Mouse (Mus musculus) ES-Bruce4 (cell line): ENCODE measurements at regions not wholly inside any gene's neighbourhood (a gene's known extent, or its start where the extent isn't known, plus 50 kb on each side); places are given as distances from the start of the nearest gene placed in this dataset.
A peak's percentile ranks its signal among the peaks of the same experiment; 100 is the strongest.

Source experiments
- H3K27ac ChIP-seq: 2 replicates; pipeline ENCODE4 v1.5.1; 2012; ENCODE audit warnings: low read length, inconsistent platforms; ENCODE audit not compliant: insufficient read depth
- H3K27me3 ChIP-seq: 2 replicates; pipeline ENCODE4 v1.6.1; 2012; ENCODE audit warnings: mild to moderate bottlenecking, low read length, inconsistent platforms; ENCODE audit not compliant: control insufficient read depth, poor library complexity, insufficient read depth, severe bottlenecking
- H3K36me3 ChIP-seq: 2 replicates; pipeline ENCODE4 v1.6.1; 2012; ENCODE audit warnings: inconsistent platforms, mild to moderate bottlenecking, low read length, moderate library complexity; ENCODE audit not compliant: control insufficient read depth, poor library complexity, insufficient read depth, severe bottlenecking
- H3K4me1 ChIP-seq: one replicate; pipeline ENCODE4 v1.8.1; 2011; ENCODE audit warnings: low read length; ENCODE audit not compliant: control insufficient read depth, insufficient read depth
- H3K4me3 ChIP-seq: 2 replicates; pipeline ENCODE4 v1.5.1; 2011; ENCODE audit warnings: low read depth, mild to moderate bottlenecking, low read length
- H3K9ac ChIP-seq: 2 replicates; pipeline ENCODE4 v1.6.1; 2012; ENCODE audit warnings: low read depth, mild to moderate bottlenecking, inconsistent platforms; ENCODE audit not compliant: poor library complexity, severe bottlenecking
- H3K9me3 ChIP-seq: replicated peaks from 2 replicates; pipeline ENCODE4 v1.6.1; 2012; ENCODE audit warnings: mild to moderate bottlenecking, low read length, inconsistent platforms; ENCODE audit not compliant: control insufficient read depth, poor library complexity, insufficient read depth, severe bottlenecking
- CTCF ChIP-seq: IDR thresholded peaks from one replicate; pipeline ENCODE4 v1.8.1; 2011; ENCODE audit warnings: low read depth, low read length
- EP300 ChIP-seq: IDR thresholded peaks from 2 replicates; pipeline ENCODE4 v1.6.1; 2011; ENCODE audit warnings: low read depth, low read length; ENCODE audit not compliant: insufficient read depth
- POLR2A ChIP-seq: IDR thresholded peaks from one replicate; pipeline ENCODE4 v1.8.1; 2011; ENCODE audit warnings: low read length; ENCODE audit not compliant: insufficient read depth

GRCm38 (mm10) chr6:99785212-99785611, 59.0 kb upstream of the Prok2 start:
- H3K9me3 ChIP-seq = no peaks in the 10 kb centered on the region

DNA sequence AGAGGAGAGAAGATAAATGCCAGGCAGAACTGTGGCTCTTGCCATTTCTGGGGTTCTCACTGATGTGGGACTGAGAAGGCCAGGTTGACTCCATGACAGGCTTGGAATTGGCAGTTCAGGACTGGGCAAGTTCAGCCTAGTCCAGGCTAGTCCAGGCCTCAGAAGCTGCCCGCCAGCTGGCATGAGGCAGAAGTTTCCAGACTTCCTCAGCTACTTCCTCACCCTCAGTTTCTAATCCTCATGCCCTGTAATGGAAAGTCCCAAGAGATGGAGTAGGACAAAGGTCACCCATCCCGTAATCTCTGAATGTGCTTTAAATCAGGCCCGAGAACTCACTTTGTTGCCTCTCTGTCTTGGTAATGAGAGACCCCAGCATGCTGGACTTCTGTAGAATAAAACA, 58.6 kb upstream of the Prok2 start:
- no peaks in the 10 kb centered on the region for H3K4me1 ChIP-seq
- H3K27me3 ChIP-seq = no peaks in the 10 kb centered on the region
- H3K9me3 ChIP-seq = no peaks in the 10 kb centered on the region
- H3K9ac ChIP-seq = no peak overlapping the region
- TF ChIP-seq EP300 (no peak), CTCF (no peak), POLR2A (no peak)
- no peak overlapping the region for H3K27ac ChIP-seq
- no peak overlapping the region for H3K4me3 ChIP-seq
- H3K36me3 ChIP-seq = no peaks in the 10 kb centered on the region

More at GRCm38 (mm10) chr6:99785212-99785611, 59.0 kb upstream of the Prok2 start:
- Histone ChIP-seq H3K9ac (no peak overlapping the region), H3K4me3 (no peak overlapping the region), H3K27me3 (no peaks in the 10 kb centered on the region), H3K4me1 (no peaks in the 10 kb centered on the region), H3K27ac (no peak overlapping the region), H3K36me3 (no peaks in the 10 kb centered on the region)
- TF ChIP-seq EP300 (no peak), CTCF (no peak), POLR2A (no peak)

- Histone ChIP-seq H3K9me3 (no peaks in the 10 kb centered on the region), H3K4me1 (no peaks in the 10 kb centered on the region), H3K27me3 (no peaks in the 10 kb centered on the region), H3K4me3 (no peak overlapping the region), H3K9ac (no peak overlapping the region), H3K27ac (no peak overlapping the region), H3K36me3 (no peaks in the 10 kb centered on the region)
- TF ChIP-seq CTCF (no peak), EP300 (no peak), POLR2A (no peak)
Measured at GRCm38 (mm10) chr6:99784285-99784684, 58.1 kb upstream of the Prok2 start.

DNA sequence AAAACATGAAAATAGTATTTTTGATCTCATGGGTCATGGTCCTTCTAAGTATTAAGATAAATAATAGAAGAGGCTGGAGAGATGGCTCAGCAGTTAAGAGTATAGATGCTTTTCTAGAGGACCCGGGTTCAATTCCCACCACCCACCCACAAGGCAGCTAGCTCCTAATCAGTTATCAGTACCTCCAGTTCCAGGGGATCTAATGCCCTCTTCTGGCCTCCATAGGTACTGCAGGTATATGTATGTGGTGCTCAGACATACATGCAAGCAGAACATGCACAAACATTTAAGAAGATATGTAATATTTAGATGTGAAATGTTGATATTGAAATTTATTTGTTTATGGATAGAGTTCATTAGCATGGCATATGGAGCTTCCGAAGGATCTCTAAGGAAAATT, 56.8 kb upstream of the Prok2 start:
- Histone ChIP-seq H3K9me3 (no peaks in the 10 kb centered on the region), H3K27me3 (no peaks in the 10 kb centered on the region), H3K9ac (no peak overlapping the region), H3K4me1 (no peaks in the 10 kb centered on the region), H3K36me3 (no peaks in the 10 kb centered on the region), H3K4me3 (no peak overlapping the region), H3K27ac (no peak overlapping the region)
- no peak for TF ChIP-seq POLR2A
- TF ChIP-seq CTCF = peak; percentile 10
